Mouse (Mus musculus) heart, adult 18-20 months (tissue): ENCODE results near the gene Fbxo42. TPM values are rescaled to one million over a fixed set of nuclear protein-coding genes. Genes with fewer than 3 reads are reported as not detected.
A peak's percentile ranks its signal among the peaks of the same experiment; 100 is the strongest.

Experiments
- DNase-seq, 2 experiments: peaks; one replicate each; pipeline ENCODE4 v3.0.0; 2021 to 2022; ENCODE audit warnings: mixed read lengths in 1 of 2
- total RNA-seq, 2 experiments: library from RNA; stranded (reverse); gene quantifications; 2 replicates each; pipeline ENCODE4 v1.2.3; 2021

The Fbxo42 gene
- total RNA-seq, 2 experiments from 2014 or later, result 10.4 to 10.8 TPM

- DNase-seq, result peak in 1 of 2 experiments; percentile 20
These were observed 100.9 kb downstream of the Fbxo42 start for GRCm38 (mm10) chr4:141248614-141248978.

DNA sequence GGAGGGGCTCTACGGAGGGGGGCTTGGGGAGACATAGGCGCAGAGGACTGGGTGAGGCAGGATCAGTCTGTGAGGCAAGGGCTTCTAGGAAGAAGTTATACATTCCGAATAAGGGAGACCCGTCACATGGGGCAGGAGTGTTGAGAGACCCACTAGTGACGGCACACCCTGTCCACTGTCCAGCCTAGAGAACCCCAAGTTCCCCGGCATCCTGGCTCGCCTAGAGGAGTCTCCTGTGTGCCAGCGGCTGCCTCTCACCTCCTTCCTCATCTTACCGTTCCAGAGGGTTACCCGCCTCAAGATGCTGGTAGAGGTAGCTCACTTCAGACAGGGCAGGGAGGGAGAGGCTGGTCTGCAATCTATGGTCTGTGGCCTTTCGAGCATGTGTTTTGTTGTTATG lies 101.7 kb downstream of the Fbxo42 start:
- DNase-seq, result no peak

DNA sequence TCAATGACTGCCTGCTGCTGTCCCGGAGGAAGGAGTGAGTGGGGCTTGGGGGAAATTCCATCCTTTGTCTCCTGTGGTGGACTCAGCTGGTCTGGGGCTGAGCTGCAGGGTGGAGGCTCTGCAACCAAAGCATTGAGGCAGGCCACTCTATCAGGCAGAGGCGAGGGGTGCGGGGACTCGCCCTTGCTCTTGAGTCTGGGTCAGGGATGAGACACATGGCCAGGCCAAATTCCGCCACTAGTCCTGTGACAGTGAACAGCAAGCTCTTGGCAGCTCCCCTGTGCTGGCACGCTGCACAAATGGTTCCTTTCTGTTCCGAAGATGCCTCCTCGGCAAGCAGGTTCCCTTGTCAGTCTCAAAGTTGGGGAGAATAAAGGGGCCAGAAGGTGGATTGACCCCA lies 103.4 kb downstream of the Fbxo42 start:
- peak; percentile 77 to 80 for DNase-seq

DNA sequence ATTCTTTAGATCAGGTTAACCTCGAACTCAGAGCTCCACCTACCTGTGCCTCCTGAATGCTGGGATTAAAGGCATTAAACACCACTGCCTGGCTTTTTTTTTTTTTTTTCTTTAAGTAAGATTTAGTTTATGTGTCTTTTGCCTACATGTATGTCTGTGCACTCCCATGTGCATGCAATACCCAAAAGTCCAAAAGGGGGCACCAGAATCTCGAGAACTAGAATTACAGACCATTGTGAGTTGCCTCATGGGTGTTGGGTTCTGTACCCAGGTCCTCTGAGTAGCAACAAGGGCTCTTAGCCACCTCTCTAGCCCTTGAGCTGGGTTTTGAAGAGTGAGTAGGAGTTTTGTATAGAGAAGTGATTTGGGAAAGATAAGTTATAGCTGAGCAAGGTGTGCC lies 104.9 kb downstream of the Fbxo42 start:
- peak in 1 of 2 experiments; percentile 24 for DNase-seq

Other genes with a start within 250 kb of the Fbxo42 start
- gene Padi2, start 241.6 kb upstream of the Fbxo42 start, total RNA-seq, result 1 to 10 TPM in 1 of 2 experiments, under 1 TPM in 1; 0.97 to 1.4 TPM
- 1,000 to 10,000 TPM; 1,306 to 1,387 TPM for gene Sdhb, start 186.7 kb upstream of the Fbxo42 start, total RNA-seq
- 10 to 100 TPM; 14.3 to 17.3 TPM for gene Atp13a2, start 161.0 kb upstream of the Fbxo42 start, total RNA-seq
- gene Mfap2, start 137.5 kb upstream of the Fbxo42 start, total RNA-seq, result 1 to 10 TPM; 1.6 to 2.5 TPM
- 1 to 10 TPM; 4.1 to 4.3 TPM for gene Crocc, start 87.4 kb upstream of the Fbxo42 start, total RNA-seq
- gene Necap2, start 69.6 kb upstream of the Fbxo42 start, total RNA-seq, result 10 to 100 TPM; 13.4 to 14.5 TPM
- not detected for gene Spata21, start 59.6 kb upstream of the Fbxo42 start, total RNA-seq
- 10 to 100 TPM; 87.6 to 95.7 TPM for gene Szrd1, start 8.1 kb upstream of the Fbxo42 start, total RNA-seq
- 1 to 10 TPM in 1 of 2 experiments, under 1 TPM in 1; 0.52 to 1.2 TPM for gene Rsg1, start 66.0 kb downstream of the Fbxo42 start, total RNA-seq
- 10 to 100 TPM; 28.3 to 31.3 TPM for gene Arhgef19, start 91.6 kb downstream of the Fbxo42 start, total RNA-seq
- 1 to 10 TPM; 6.2 to 6.6 TPM for gene Epha2, start 153.3 kb downstream of the Fbxo42 start, total RNA-seq
- gene Fam131c, start 220.3 kb downstream of the Fbxo42 start, total RNA-seq, result 1 to 10 TPM; 3.1 to 3.7 TPM